ENCODE assay signal across 8 mouse cellular contexts in genomic region chr15:89499784-89500220, GRCm38 (mm10). TPM values are rescaled to one million over a fixed set of nuclear protein-coding genes. Genes with fewer than 3 reads are reported as not detected.
DNase-seq lines count a peak whose midpoint lies in the region; ATAC-seq and TF ChIP-seq lines count a peak whose summit lies in the region.

No protein-coding gene starts in this region.

- peaks cover 34% of the 10 kb centered on the region for H3K27me3 ChIP-seq in embryonic facial prominence, embryonic 12.5 days
- peaks cover 60% of the 10 kb centered on the region for H3K27me3 ChIP-seq in hindbrain, embryonic 10.5 days (ENCODE audit: insufficient read depth, poor library complexity, severe bottlenecking)
- peaks cover 41% of the 10 kb centered on the region for H3K27me3 ChIP-seq in limb, embryonic 13.5 days
- H3K27me3 ChIP-seq in neural tube, embryonic 11.5 days (ENCODE audit: control insufficient read depth, insufficient read depth, low read length): peaks cover 16% of the 10 kb centered on the region

- intact Hi-C loops in gastrocnemius, adult 2 months (cut with DNase I): no loop called here
- intact Hi-C loops in gastrocnemius, postnatal 14 days (cut with DNase I; ENCODE audit: low total_unique reads): no loop called here

- TF ChIP-seq CTCF in gastrocnemius, adult 2 months (IDR thresholded peaks at IDR 0.05): no peak

- peak overlapping the region; percentile 86 for H3K4me3 ChIP-seq in gastrocnemius, adult 2 months
- peak overlapping the region; percentile 79 for H3K4me3 ChIP-seq in embryonic facial prominence, embryonic 12.5 days
- H3K4me3 ChIP-seq in hindbrain, embryonic 10.5 days: peak overlapping the region; percentile 80
- H3K4me3 ChIP-seq in limb, embryonic 13.5 days: peak overlapping the region; percentile 73
- H3K4me3 ChIP-seq in neural tube, embryonic 11.5 days (ENCODE audit: low read depth, low read length): peak overlapping the region; percentile 84

- H3K27ac ChIP-seq in gastrocnemius, adult 2 months: peak overlapping the region; percentile 66
- H3K27ac ChIP-seq in embryonic facial prominence, embryonic 12.5 days: peak overlapping the region; percentile 51; the same call in 1 of the 2 replicates
- H3K27ac ChIP-seq in hindbrain, embryonic 10.5 days: peak overlapping the region; percentile 92
- peak overlapping the region; percentile 58; the same call in 1 of the 2 replicates for H3K27ac ChIP-seq in limb, embryonic 13.5 days
- peak overlapping the region; percentile 63; the same call in 1 of the 2 replicates for H3K27ac ChIP-seq in neural tube, embryonic 11.5 days (ENCODE audit: low read depth, low read length)

- H3K4me1 ChIP-seq in embryonic facial prominence, embryonic 12.5 days: peaks cover 9% of the 10 kb centered on the region; the same call in 1 of the 2 replicates
- peaks cover 54% of the 10 kb centered on the region for H3K4me1 ChIP-seq in hindbrain, embryonic 10.5 days (replicated peaks)
- H3K4me1 ChIP-seq in limb, embryonic 13.5 days: peaks cover 21% of the 10 kb centered on the region
- H3K4me1 ChIP-seq in neural tube, embryonic 11.5 days (ENCODE audit: control insufficient read depth, insufficient read depth, low read length): peaks cover 7% of the 10 kb centered on the region

- DNase-seq in gastrocnemius, adult 2 months: peak; percentile 55
- DNase-seq in gastrocnemius, postnatal 14 days: no peak
- peak; percentile 42 to 56 for DNase-seq in adrenal gland, adult 18-20 months (ENCODE audit: low spot score in 2 of 2)
- peak; percentile 75 for DNase-seq in hindbrain, embryonic 10.5 days (ENCODE audit: low spot score)
- peak; percentile 87 for DNase-seq in neural tube, embryonic 11.5 days (ENCODE audit: low spot score)
- no peak for DNase-seq in natural killer cell, adult 2 months (ENCODE audit: low spot score in 2 of 2)

- peak overlapping the region; percentile 92 for H3K4me2 ChIP-seq in embryonic facial prominence, embryonic 12.5 days (replicated peaks)
- H3K4me2 ChIP-seq in limb, embryonic 13.5 days (replicated peaks): peak overlapping the region; percentile 92
- peak overlapping the region; percentile 65 for H3K4me2 ChIP-seq in neural tube, embryonic 11.5 days (ENCODE audit: low read depth)

- under 1% methylated on average over 42 of the region's 60 CpGs for WGBS in embryonic facial prominence, embryonic 12.5 days
- WGBS in hindbrain, embryonic 10.5 days: 0% methylated on average over 57 of the region's 60 CpGs
- 0% methylated on average over 14 of the region's 60 CpGs for WGBS in limb, embryonic 13.5 days
- 0% methylated on average over 22 of the region's 60 CpGs for WGBS in neural tube, embryonic 11.5 days

- peaks cover 9% of the 10 kb centered on the region for H3K36me3 ChIP-seq in embryonic facial prominence, embryonic 12.5 days
- peaks cover 19% of the 10 kb centered on the region for H3K36me3 ChIP-seq in hindbrain, embryonic 10.5 days
- H3K36me3 ChIP-seq in limb, embryonic 13.5 days: peaks cover 19% of the 10 kb centered on the region
- H3K36me3 ChIP-seq in neural tube, embryonic 11.5 days (ENCODE audit: control insufficient read depth, insufficient read depth, low read length): no peaks in the 10 kb centered on the region; the same call in 1 of the 2 replicates

- H3K9ac ChIP-seq in embryonic facial prominence, embryonic 12.5 days: peak overlapping the region; percentile 85
- H3K9ac ChIP-seq in limb, embryonic 13.5 days: peak overlapping the region; percentile 81
- peak overlapping the region; percentile 86 for H3K9ac ChIP-seq in neural tube, embryonic 11.5 days (ENCODE audit: low read length)

- peak; percentile 61 for ATAC-seq in embryonic facial prominence, embryonic 12.5 days (ENCODE audit: insufficient number of reproducible peaks, insufficient read depth, low FRiP score, low TSS enrichment)
- ATAC-seq in limb, embryonic 13.5 days (ENCODE audit: low FRiP score, low read depth): peak; percentile 66
- ATAC-seq in neural tube, embryonic 11.5 days (ENCODE audit: insufficient read depth, low FRiP score, low TSS enrichment): peak; percentile 76

- no peaks in the 10 kb centered on the region for H3K9me3 ChIP-seq in embryonic facial prominence, embryonic 12.5 days
- H3K9me3 ChIP-seq in hindbrain, embryonic 10.5 days: no peaks in the 10 kb centered on the region
- H3K9me3 ChIP-seq in limb, embryonic 13.5 days: no peaks in the 10 kb centered on the region
- no peaks in the 10 kb centered on the region for H3K9me3 ChIP-seq in neural tube, embryonic 11.5 days (ENCODE audit: control insufficient read depth, low read length)

RNA-seq across cellular contexts. Expression of gene Shank3, which starts 0.4 kb away (rescaled TPM):
- 10 to 100 TPM; 12.2 to 20.4 TPM for total RNA-seq in gastrocnemius, adult 2 months (2021)
- total RNA-seq in gastrocnemius, postnatal 14 days (2021): 10 to 100 TPM; 15.2 to 25.8 TPM
- total RNA-seq in adrenal gland, adult 18-20 months (2021): 10 to 100 TPM; 28.8 to 32.5 TPM
- polyA plus RNA-seq in embryonic facial prominence, embryonic 12.5 days (2016; fragmentation: Nextera tagmentation; extraction: Ambion mirVana): 3.0 and 4.7 TPM in 2 replicates
- 2.8 and 3.5 TPM in 2 replicates for polyA plus RNA-seq in hindbrain, embryonic 10.5 days (2016; fragmentation: Nextera tagmentation; extraction: Ambion mirVana)
- polyA plus RNA-seq in limb, embryonic 13.5 days (2015; fragmentation: Nextera tagmentation; extraction: Ambion mirVana): 2.6 and 2.7 TPM in 2 replicates
- 2.7 and 3.0 TPM in 2 replicates for polyA plus RNA-seq in neural tube, embryonic 11.5 days (2014; fragmentation: Nextera tagmentation; extraction: Ambion mirVana)

RNA-seq across cellular contexts. Expression of gene Arsa, which starts 22.6 kb away (rescaled TPM):
- total RNA-seq in gastrocnemius, adult 2 months (2021): 1 to 10 TPM; 3.0 to 4.6 TPM
- 1 to 10 TPM; 7.2 to 7.4 TPM for total RNA-seq in gastrocnemius, postnatal 14 days (2021)
- 10 to 100 TPM; 18.2 to 26.5 TPM for total RNA-seq in adrenal gland, adult 18-20 months (2021)
- polyA plus RNA-seq in embryonic facial prominence, embryonic 12.5 days (2016; fragmentation: Nextera tagmentation; extraction: Ambion mirVana): 18.0 and 18.2 TPM in 2 replicates
- polyA plus RNA-seq in hindbrain, embryonic 10.5 days (2016; fragmentation: Nextera tagmentation; extraction: Ambion mirVana): 14.3 and 14.8 TPM in 2 replicates
- polyA plus RNA-seq in limb, embryonic 13.5 days (2015; fragmentation: Nextera tagmentation; extraction: Ambion mirVana): 23.0 TPM in 2 replicates
- 10.3 and 10.8 TPM in 2 replicates for polyA plus RNA-seq in neural tube, embryonic 11.5 days (2014; fragmentation: Nextera tagmentation; extraction: Ambion mirVana)

RNA-seq across cellular contexts. Expression of gene Mapk8ip2, which starts 46.1 kb away (rescaled TPM):
- total RNA-seq in gastrocnemius, adult 2 months (2021): under 1 TPM; 0.08 to 0.25 TPM
- total RNA-seq in gastrocnemius, postnatal 14 days (2021): under 1 TPM; 0.16 to 0.25 TPM
- total RNA-seq in adrenal gland, adult 18-20 months (2021): 10 to 100 TPM in 1 of 2 experiments, 1 to 10 TPM in 1; 8.1 to 10.9 TPM
- polyA plus RNA-seq in embryonic facial prominence, embryonic 12.5 days (2016; fragmentation: Nextera tagmentation; extraction: Ambion mirVana): 8.2 and 10.0 TPM in 2 replicates
- polyA plus RNA-seq in hindbrain, embryonic 10.5 days (2016; fragmentation: Nextera tagmentation; extraction: Ambion mirVana): 22.2 and 40.3 TPM in 2 replicates
- polyA plus RNA-seq in limb, embryonic 13.5 days (2015; fragmentation: Nextera tagmentation; extraction: Ambion mirVana): 2.2 and 2.4 TPM in 2 replicates
- polyA plus RNA-seq in neural tube, embryonic 11.5 days (2014; fragmentation: Nextera tagmentation; extraction: Ambion mirVana): 27.6 and 33.2 TPM in 2 replicates

Comparison
In these comparisons a context has a peak if more than half of its experiments do, and no peak if none do; other contexts are left out.
1. DNase-seq: peak in gastrocnemius, adult 2 months (single experiment), adrenal gland, adult 18-20 months (2 of 2), hindbrain, embryonic 10.5 days (single experiment) and neural tube, embryonic 11.5 days (single experiment); none in gastrocnemius, postnatal 14 days (single experiment) and natural killer cell, adult 2 months (0 of 2).
2. Peak in every context shown above with its lines, with median percentiles within 50 percentile points of each other: H3K27ac ChIP-seq, H3K4me3 ChIP-seq, ATAC-seq, H3K4me2 ChIP-seq and H3K9ac ChIP-seq.